Mouse (Mus musculus): ENCODE measurements at regions not wholly inside any gene's neighbourhood (a gene's known extent, or its start where the extent isn't known, plus 50 kb on each side); places are given as distances from the start of the nearest gene placed in this dataset.

GRCm38 (mm10) chr12:9174327-9174726 lies 144.5 kb downstream of the Ttc32 start:
- DNase-seq (ENCODE audit: low spot score in 2 of 2), result no peak

- DNase-seq (ENCODE audit: low spot score in 2 of 2), result no peak
These were observed 146.4 kb downstream of the Ttc32 start for GRCm38 (mm10) chr12:9176198-9176597.

GRCm38 (mm10) chr12:9178626-9179025 lies 148.8 kb downstream of the Ttc32 start:
- DNase-seq (ENCODE audit: low spot score in 2 of 2), result no peak

- no peak for DNase-seq (ENCODE audit: low spot score in 2 of 2)
These were observed 150.9 kb downstream of the Ttc32 start for GRCm38 (mm10) chr12:9180677-9181076.

- no peak for DNase-seq (ENCODE audit: low spot score in 2 of 2)
These were observed 161.9 kb downstream of the Ttc32 start for GRCm38 (mm10) chr12:9191721-9192120.

GRCm38 (mm10) chr12:9199321-9199720 lies 169.5 kb downstream of the Ttc32 start:
- DNase-seq (ENCODE audit: low spot score in 2 of 2), result no peak

GRCm38 (mm10) chr12:9212211-9212610 lies 182.4 kb downstream of the Ttc32 start:
- no peak for DNase-seq (ENCODE audit: low spot score in 2 of 2)

- DNase-seq (ENCODE audit: low spot score in 2 of 2), result no peak
These were observed 195.2 kb downstream of the Ttc32 start for GRCm38 (mm10) chr12:9224971-9225370.

GRCm38 (mm10) chr12:9227901-9228300 lies 198.1 kb downstream of the Ttc32 start:
- DNase-seq (ENCODE audit: low spot score in 2 of 2), result no peak

- DNase-seq (ENCODE audit: low spot score in 2 of 2), result no peak
These were observed 198.7 kb downstream of the Ttc32 start for GRCm38 (mm10) chr12:9228486-9228885.

- DNase-seq (ENCODE audit: low spot score in 2 of 2), result no peak
These were observed 200.2 kb downstream of the Ttc32 start for GRCm38 (mm10) chr12:9229981-9230380.

GRCm38 (mm10) chr12:9230576-9230975 lies 200.8 kb downstream of the Ttc32 start:
- no peak for DNase-seq (ENCODE audit: low spot score in 2 of 2)

- no peak for DNase-seq (ENCODE audit: low spot score in 2 of 2)
These were observed 202.6 kb downstream of the Ttc32 start for GRCm38 (mm10) chr12:9232431-9232830.

GRCm38 (mm10) chr12:9235866-9236265 lies 206.1 kb downstream of the Ttc32 start:
- no peak for DNase-seq (ENCODE audit: low spot score in 2 of 2)

GRCm38 (mm10) chr12:9237538-9237937 lies 207.7 kb downstream of the Ttc32 start:
- DNase-seq (ENCODE audit: low spot score in 2 of 2), result no peak

GRCm38 (mm10) chr12:9237955-9238354 lies 208.2 kb downstream of the Ttc32 start:
- DNase-seq (ENCODE audit: low spot score in 2 of 2), result no peak

GRCm38 (mm10) chr12:9247506-9247905 lies 217.7 kb downstream of the Ttc32 start:
- peak; percentile 5 to 11 for DNase-seq (ENCODE audit: low spot score in 2 of 2)

GRCm38 (mm10) chr12:9251772-9252171 lies 222.0 kb downstream of the Ttc32 start:
- peak; percentile 56 to 69 for DNase-seq (ENCODE audit: low spot score in 2 of 2)

- no peak for DNase-seq (ENCODE audit: low spot score in 2 of 2)
These were observed 223.7 kb downstream of the Ttc32 start for GRCm38 (mm10) chr12:9253306-9254074.

- peak; percentile 12 to 43 for DNase-seq (ENCODE audit: low spot score in 2 of 2)
These were observed 224.6 kb downstream of the Ttc32 start for GRCm38 (mm10) chr12:9254301-9254860.

GRCm38 (mm10) chr12:9255661-9256486 lies 226.1 kb downstream of the Ttc32 start:
- DNase-seq (ENCODE audit: low spot score in 2 of 2), result no peak

- no peak for DNase-seq (ENCODE audit: low spot score in 2 of 2)
These were observed 226.7 kb downstream of the Ttc32 start for GRCm38 (mm10) chr12:9256487-9256820.
